Mouse (Mus musculus) MEL (cell line): ENCODE data around the gene Pde7b. TPM values are rescaled to one million over a fixed set of nuclear protein-coding genes. Genes with fewer than 3 reads are reported as not detected.

Source experiments
- DNase-seq: peaks from one replicate; pipeline ENCODE4 v3.0.0; 2011; ENCODE audit warnings: low read depth, low spot score
- H3K27ac ChIP-seq: 2 replicates; pipeline ENCODE4 v1.5.1; 2012; ENCODE audit warnings: low read depth, mild to moderate bottlenecking, control low read depth, low read length, moderate library complexity; ENCODE audit not compliant: control insufficient read depth
- H3K27me3 ChIP-seq, 2 experiments: fragments of 150-350 bp in 1 of 2; sonication (generic) in 1 of 2; 2 replicates each; pipeline ENCODE4 v1.6.1; 2012; ENCODE audit warnings: low read length in 2 of 2, mild to moderate bottlenecking in 2 of 2, improper control_type of control experiment in 1 of 2, moderate library complexity in 1 of 2; ENCODE audit not compliant: insufficient read depth in 2 of 2, control insufficient read depth in 1 of 2
- H3K36me3 ChIP-seq, 2 experiments: 2 replicates each; pipeline ENCODE4 v1.6.1; 2012 to 2014; ENCODE audit warnings: low read length in 2 of 2, improper control_type of control experiment in 1 of 2, inconsistent platforms in 1 of 2, mild to moderate bottlenecking in 1 of 2; ENCODE audit not compliant: insufficient read depth in 2 of 2, control insufficient read depth in 1 of 2
- H3K4me1 ChIP-seq, 2 experiments: fragments of 150-350 bp in 1 of 2; sonication (generic) in 1 of 2; 2 replicates each; pipeline ENCODE4 v1.6.1; 2012; ENCODE audit warnings: low read length in 2 of 2, improper control_type of control experiment in 1 of 2, mild to moderate bottlenecking in 1 of 2; ENCODE audit not compliant: insufficient read depth in 2 of 2, control insufficient read depth in 1 of 2
- H3K4me3 ChIP-seq, 2 experiments: fragments of 150-350 bp in 1 of 2; sonication (generic) in 1 of 2; 2 replicates each; pipeline ENCODE4 v1.5.1; 2012; ENCODE audit warnings: low read depth in 2 of 2, low read length in 2 of 2, mild to moderate bottlenecking in 2 of 2, moderate library complexity in 2 of 2, control low read depth in 1 of 2, improper control_type of control experiment in 1 of 2; ENCODE audit not compliant: control insufficient read depth in 1 of 2, insufficient read depth in 1 of 2
- H3K79me2 ChIP-seq: 2 replicates; pipeline ENCODE4 v1.6.1; 2012; ENCODE audit warnings: mild to moderate bottlenecking, low read length, moderate library complexity; ENCODE audit not compliant: control insufficient read depth, poor library complexity, insufficient read depth
- H3K9ac ChIP-seq: 2 replicates; pipeline ENCODE4 v1.6.1; 2012; ENCODE audit warnings: low read depth, mild to moderate bottlenecking, control low read depth, low read length, moderate library complexity; ENCODE audit not compliant: control insufficient read depth, poor library complexity, severe bottlenecking
- H3K9me3 ChIP-seq: fragments of 150-350 bp; sonication (generic); replicated peaks from 2 replicates; pipeline ENCODE4 v1.6.1; 2012; ENCODE audit warnings: mild to moderate bottlenecking, low read length, improper control_type of control experiment, moderate library complexity; ENCODE audit not compliant: insufficient read depth
- BHLHE40 ChIP-seq: IDR thresholded peaks from 2 replicates; pipeline ENCODE4 v1.6.1; 2012; ENCODE audit warnings: low read depth, mild to moderate bottlenecking, inconsistent platforms, low read length, improper control_type of control experiment, borderline replicate concordance
- CHD2 ChIP-seq: IDR thresholded peaks from 2 replicates; pipeline ENCODE4 v1.6.1; 2011; ENCODE audit warnings: low read length, improper control_type of control experiment
- E2F4 ChIP-seq: IDR thresholded peaks from 2 replicates; pipeline ENCODE4 v1.6.1; 2011; ENCODE audit warnings: low read depth, low read length, improper control_type of control experiment, borderline replicate concordance
- ETS1 ChIP-seq: IDR thresholded peaks from 2 replicates; pipeline ENCODE4 v1.6.1; 2012; ENCODE audit warnings: low read depth, mild to moderate bottlenecking, inconsistent platforms, low read length, improper control_type of control experiment, moderate library complexity
- GATA1 ChIP-seq: IDR thresholded peaks from 2 replicates; pipeline ENCODE4 v1.6.1; 2011; ENCODE audit warnings: low read depth, low read length, improper control_type of control experiment
- HCFC1 ChIP-seq: IDR thresholded peaks from 2 replicates; pipeline ENCODE4 v1.6.1; 2012; ENCODE audit warnings: low read depth, mild to moderate bottlenecking, inconsistent platforms, low read length, improper control_type of control experiment, moderate library complexity
- KAT2A ChIP-seq: conservative IDR thresholded peaks from 2 replicates; pipeline ENCODE4 v1.6.1; 2012; ENCODE audit warnings: low read depth, low read length, improper control_type of control experiment, inconsistent platforms
- MAX ChIP-seq: IDR thresholded peaks from 2 replicates; pipeline ENCODE4 v1.6.1; 2011; ENCODE audit warnings: low read length, improper control_type of control experiment
- MAZ ChIP-seq: IDR thresholded peaks from 2 replicates; pipeline ENCODE4 v1.6.1; 2012; ENCODE audit warnings: low read depth, mild to moderate bottlenecking, inconsistent platforms, low read length, improper control_type of control experiment
- MEF2A ChIP-seq: IDR thresholded peaks from 2 replicates; pipeline ENCODE4 v1.6.1; 2014; ENCODE audit warnings: low read depth, mild to moderate bottlenecking, inconsistent platforms, low read length, improper control_type of control experiment; ENCODE audit not compliant: poor library complexity, insufficient replicate concordance, severe bottlenecking; ENCODE audit errors: extremely low read depth
- NELFE ChIP-seq: IDR thresholded peaks from 2 replicates; pipeline ENCODE4 v1.6.1; 2011; ENCODE audit warnings: low read depth, low read length, improper control_type of control experiment
- POLR2A ChIP-seq, 2 experiments: IDR thresholded peaks; 2 replicates each; pipeline ENCODE4 v1.6.1; 2011 to 2012; ENCODE audit warnings: low read length in 2 of 2, mild to moderate bottlenecking in 2 of 2, control low read depth in 1 of 2, improper control_type of control experiment in 1 of 2, low read depth in 1 of 2, moderate library complexity in 1 of 2; ENCODE audit not compliant: control insufficient read depth in 1 of 2, insufficient read depth in 1 of 2, poor library complexity in 1 of 2
- POLR2AphosphoS2 ChIP-seq: IDR thresholded peaks from 2 replicates; pipeline ENCODE4 v1.6.1; 2011; ENCODE audit warnings: low read length, improper control_type of control experiment
- POLR2AphosphoS5 ChIP-seq: IDR thresholded peaks from 2 replicates; pipeline ENCODE4 v1.6.1; 2012; ENCODE audit warnings: low read depth, borderline replicate concordance, mild to moderate bottlenecking, inconsistent platforms, low read length, moderate library complexity, mixed read lengths
- RAD21 ChIP-seq: IDR thresholded peaks from 2 replicates; pipeline ENCODE4 v1.6.1; 2011; ENCODE audit warnings: mild to moderate bottlenecking, low read depth, low read length, improper control_type of control experiment
- RCOR1 ChIP-seq: IDR thresholded peaks from 2 replicates; pipeline ENCODE4 v1.6.1; 2012; ENCODE audit warnings: low read depth, mild to moderate bottlenecking, inconsistent platforms, low read length, improper control_type of control experiment
- SIN3A ChIP-seq: IDR thresholded peaks from 2 replicates; pipeline ENCODE4 v1.6.1; 2012; ENCODE audit warnings: low read length, improper control_type of control experiment, inconsistent platforms
- SMC3 ChIP-seq: IDR thresholded peaks from 2 replicates; pipeline ENCODE4 v1.6.1; 2011; ENCODE audit warnings: low read depth, low read length, improper control_type of control experiment
- TAL1 ChIP-seq: IDR thresholded peaks from 2 replicates; pipeline ENCODE4 v1.6.1; 2012; ENCODE audit warnings: mild to moderate bottlenecking, inconsistent platforms, low read length, moderate library complexity, mixed read lengths
- TBP ChIP-seq: IDR thresholded peaks from 2 replicates; pipeline ENCODE4 v1.8.0; 2011; ENCODE audit warnings: low read depth, low read length, improper control_type of control experiment
- UBTF ChIP-seq: IDR thresholded peaks from 2 replicates; pipeline ENCODE4 v1.6.1; 2012; ENCODE audit warnings: low read depth, mild to moderate bottlenecking, inconsistent platforms, low read length, improper control_type of control experiment, moderate library complexity, borderline replicate concordance; ENCODE audit not compliant: insufficient read depth
- USF1 ChIP-seq: IDR thresholded peaks from 2 replicates; pipeline ENCODE4 v1.6.1; 2014; ENCODE audit warnings: low read depth, mild to moderate bottlenecking, inconsistent platforms, low read length, improper control_type of control experiment, moderate library complexity
- ZNF384 ChIP-seq: IDR thresholded peaks from 2 replicates; pipeline ENCODE4 v1.6.1; 2012; ENCODE audit warnings: low read depth, mild to moderate bottlenecking, inconsistent platforms, low read length, improper control_type of control experiment
- polyA plus RNA-seq, 2 experiments: library from polyadenylated mRNA; stranded (reverse) in 1 of 2; unstranded in 1 of 2; fragments of >175 nt in 1 of 2; fragments of >200 nt in 1 of 2; gene quantifications; 2 replicates each; pipeline versions ENCODE4 v1.2.1 to v1.2.4; 2012; ENCODE audit warnings: low replicate concordance in 2 of 2, low read depth in 1 of 2; ENCODE audit not compliant: insufficient read length in 2 of 2, insufficient read depth in 1 of 2, missing spikeins in 1 of 2
- total RNA-seq: library from RNA; depleted of rRNA; stranded (reverse); fragments of 300-350 nt; gene quantifications from 2 replicates; pipeline ENCODE4 v1.2.3, GENCODE M21; 2012

Gene Pde7b
- total and polyA plus RNA-seq, 3 experiments: 0.04 TPM; not detected in 2

DNA sequence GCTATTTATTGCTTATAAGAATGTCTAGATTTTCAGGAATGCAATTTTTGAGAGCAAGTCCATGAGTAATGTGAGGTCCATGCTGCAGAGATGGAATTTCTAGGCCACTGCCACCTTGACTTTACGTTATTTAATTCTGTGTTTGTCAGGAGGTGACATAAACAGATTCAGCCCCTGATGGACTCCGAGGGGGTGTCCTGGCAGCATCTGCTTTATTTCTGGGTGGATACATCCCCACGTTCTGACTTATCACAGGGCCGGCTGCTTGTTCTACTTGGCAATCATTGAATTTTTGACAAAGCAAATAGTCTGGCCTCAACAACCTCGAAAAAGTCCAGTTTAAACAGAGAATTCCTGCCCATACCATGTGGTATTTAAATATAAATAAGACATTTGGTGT, 53.3 kb downstream of the Pde7b start:
- H3K79me2 ChIP-seq: no peaks in the 10 kb centered on the region
- TF ChIP-seq USF1 (no peak), RAD21 (no peak), E2F4 (no peak), MAX (no peak), CHD2 (no peak), TBP (no peak), SMC3 (no peak), SIN3A (no peak)
- TF ChIP-seq, all 39 proteins: peak for 0
- no peak for DNase-seq
- Histone ChIP-seq H3K9ac (no peak overlapping the region), H3K36me3 (no peaks in the 10 kb centered on the region), H3K9me3 (no peaks in the 10 kb centered on the region), H3K4me1 (no peaks in the 10 kb centered on the region), H3K27ac (no peak overlapping the region), H3K27me3 (peaks cover 1 to 2% of the 10 kb centered on the region in 2 experiments; a peak in 2 of 4 replicates), H3K4me3 (no peak overlapping the region)

DNA sequence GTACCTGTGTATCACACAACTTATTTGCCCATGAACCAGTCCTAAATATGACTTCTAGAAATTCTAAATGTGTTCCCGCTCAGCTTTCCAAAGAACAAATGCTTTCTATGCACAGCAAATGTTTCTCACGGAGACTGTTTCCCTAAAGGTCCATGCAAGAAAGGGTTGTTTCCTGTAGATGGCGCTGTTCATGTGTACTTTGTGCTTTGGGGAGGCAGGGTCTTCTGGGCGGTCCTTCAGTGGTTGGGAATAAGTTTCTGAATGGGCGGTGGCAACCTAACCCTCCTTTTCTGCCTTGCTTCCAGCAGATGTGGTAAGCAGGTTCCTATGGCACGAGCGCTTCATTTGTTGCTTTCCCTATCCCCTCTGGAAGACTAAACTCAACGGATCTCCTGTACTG, 54.3 kb downstream of the Pde7b start:
- no peak for TF ChIP-seq GATA1
- TF ChIP-seq MAZ: no peak
- TF ChIP-seq RCOR1: no peak
- no peak for TF ChIP-seq POLR2AphosphoS5
- TF ChIP-seq BHLHE40: no peak
- TF ChIP-seq UBTF: no peak
- TF ChIP-seq KAT2A: no peak
- H3K79me2 ChIP-seq: no peaks in the 10 kb centered on the region
- peaks cover 1 to 2% of the 10 kb centered on the region in 2 experiments; a peak in 2 of 4 replicates for H3K27me3 ChIP-seq
- H3K27ac ChIP-seq: no peak overlapping the region
- no peak overlapping the region for H3K9ac ChIP-seq
- DNase-seq: no peak
- no peaks in the 10 kb centered on the region for H3K4me1 ChIP-seq
- no peaks in the 10 kb centered on the region for H3K9me3 ChIP-seq
- no peak overlapping the region for H3K4me3 ChIP-seq
- no peaks in the 10 kb centered on the region for H3K36me3 ChIP-seq

DNA sequence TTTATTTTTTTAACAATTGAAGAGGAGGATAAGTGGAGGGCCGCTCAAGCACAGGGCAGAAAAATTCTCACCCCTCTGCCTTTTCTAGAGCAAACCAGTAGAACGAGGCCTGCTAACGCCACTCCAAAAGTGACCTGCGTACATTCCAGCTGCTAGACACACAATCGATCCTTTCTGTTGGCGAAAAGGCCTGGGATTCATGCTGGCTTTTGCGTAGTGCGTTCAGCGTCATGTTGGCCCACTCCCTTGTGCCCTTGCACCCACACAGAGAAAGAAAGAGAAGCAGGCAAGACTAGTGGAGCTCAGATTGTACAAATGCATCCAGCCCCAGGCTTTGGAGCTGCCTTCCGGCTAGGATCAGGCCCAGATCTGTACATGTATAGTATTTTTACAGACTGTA, 55.4 kb downstream of the Pde7b start:
- no peaks in the 10 kb centered on the region for H3K9me3 ChIP-seq
- H3K27me3 ChIP-seq: peaks cover 2% of the 10 kb centered on the region in 2 experiments; a peak in 3 of 4 replicates
- no peaks in the 10 kb centered on the region for H3K79me2 ChIP-seq
- no peak for DNase-seq
- TF ChIP-seq POLR2AphosphoS5: no peak
- no peak for TF ChIP-seq E2F4
- no peak for TF ChIP-seq MEF2A
- TF ChIP-seq TAL1: no peak
- no peak for TF ChIP-seq NELFE
- no peak for TF ChIP-seq POLR2A (IDR thresholded peaks at IDR 0.05; ENCODE audit: control insufficient read depth in 1 of 2, insufficient read depth in 1 of 2, low read depth in 1 of 2, low read length in 2 of 2, poor library complexity in 1 of 2)
- no peak for TF ChIP-seq GATA1
- no peak for TF ChIP-seq MAZ
- no peak for TF ChIP-seq UBTF
- no peak for TF ChIP-seq BHLHE40
- TF ChIP-seq ETS1: no peak
- TF ChIP-seq USF1: no peak
- no peak for TF ChIP-seq ZNF384
- no peak for TF ChIP-seq POLR2AphosphoS2
- TF ChIP-seq HCFC1: no peak
- TF ChIP-seq TBP: no peak
- TF ChIP-seq RCOR1: no peak
- H3K36me3 ChIP-seq: no peaks in the 10 kb centered on the region
- H3K4me3 ChIP-seq: no peak overlapping the region
- H3K27ac ChIP-seq: no peak overlapping the region
- no peak overlapping the region for H3K9ac ChIP-seq
- no peaks in the 10 kb centered on the region for H3K4me1 ChIP-seq
